Mouse (Mus musculus) A20 (cell line): ENCODE measurements around the gene Cfap74.
"Not testable (repeated sequence)": the region's sequence is repeated elsewhere in the genome, so short reads cannot be mapped to it uniquely, and the experiment has no call there.

Experiments used
- DNase-seq: peaks from one replicate; pipeline ENCODE4 v3.0.0-alpha.2; 2011; ENCODE audit warnings: low read depth, low spot score

Cfap74 gene

GRCm38 (mm10) chr4:155467237-155468010 is 58.4 kb downstream of the Cfap74 start:
- no peak for DNase-seq

- peak; percentile 40 for DNase-seq
These were observed 60.0 kb downstream of the Cfap74 start, which contains the start of gene Tmem52 for GRCm38 (mm10) chr4:155468952-155469351. TSS of gene Tmem52 (plus strand) at chr4:155469114.

- DNase-seq, result no peak
These were observed 60.7 kb downstream of the Cfap74 start for GRCm38 (mm10) chr4:155469590-155470262.

- no peak for DNase-seq
These were observed 61.4 kb downstream of the Cfap74 start for GRCm38 (mm10) chr4:155470263-155470953.

- no peak for DNase-seq
These were observed 62.0 kb downstream of the Cfap74 start for GRCm38 (mm10) chr4:155470997-155471396.

- no peak for DNase-seq
These were observed 62.4 kb downstream of the Cfap74 start for GRCm38 (mm10) chr4:155471406-155471805.

- no peak for DNase-seq
These were observed 63.8 kb downstream of the Cfap74 start for GRCm38 (mm10) chr4:155472716-155473290.

GRCm38 (mm10) chr4:155473319-155473718 is 64.3 kb downstream of the Cfap74 start:
- no peak for DNase-seq

- not testable (repeated sequence) for DNase-seq
These were observed 64.8 kb downstream of the Cfap74 start for GRCm38 (mm10) chr4:155473796-155474195.

GRCm38 (mm10) chr4:155481381-155482124 is 72.6 kb downstream of the Cfap74 start:
- DNase-seq, result peak; percentile 84

- DNase-seq, result no peak
These were observed 73.1 kb downstream of the Cfap74 start for GRCm38 (mm10) chr4:155482125-155482480.

- DNase-seq, result peak; percentile 58
These were observed 73.9 kb downstream of the Cfap74 start for GRCm38 (mm10) chr4:155482733-155483540.

- DNase-seq, result no peak
These were observed 76.5 kb downstream of the Cfap74 start for GRCm38 (mm10) chr4:155485521-155485920.

- DNase-seq, result no peak
These were observed 78.8 kb downstream of the Cfap74 start for GRCm38 (mm10) chr4:155487746-155488145.

GRCm38 (mm10) chr4:155488232-155489025 is 79.4 kb downstream of the Cfap74 start:
- DNase-seq, result no peak

- no peak for DNase-seq
These were observed 80.3 kb downstream of the Cfap74 start for GRCm38 (mm10) chr4:155489101-155489970.

GRCm38 (mm10) chr4:155490456-155490855 is 81.5 kb downstream of the Cfap74 start:
- DNase-seq, result peak; percentile 47

GRCm38 (mm10) chr4:155490990-155491504 is 82.1 kb downstream of the Cfap74 start, which contains the start of gene Gnb1:
TSS of gene Gnb1 (plus strand) at chr4:155491361.
- DNase-seq, result peak; percentile 92
